Mouse (Mus musculus) forebrain, postnatal 0 days (tissue): ENCODE measurements at regions not wholly inside any gene's neighbourhood (a gene's known extent, or its start where the extent isn't known, plus 50 kb on each side); places are given as distances from the start of the nearest gene placed in this dataset.
"Not testable (repeated sequence)": the region's sequence is repeated elsewhere in the genome, so short reads cannot be mapped to it uniquely, and the experiment has no call there.

Experiments used
- ATAC-seq: fragments of 200-750 bp; cut with Nextera tagmentation; 2 replicates; pipeline ENCODE4 v1.8.0; 2017; ENCODE audit warnings: mild to moderate bottlenecking, moderate library complexity
- DNase-seq: peaks from one replicate; pipeline ENCODE4 v3.0.0-alpha.2; 2015
- H3K27ac ChIP-seq: fragments of 300-500 bp; sonication (generic); 2 replicates; pipeline ENCODE4 v1.5.1; 2014; ENCODE audit warnings: low read depth, mild to moderate bottlenecking, antibody characterized with exemption, low read length, moderate library complexity, mixed read lengths
- H3K27me3 ChIP-seq: fragments of 300-500 bp; sonication (generic); 2 replicates; pipeline ENCODE4 v1.6.1; 2014; ENCODE audit warnings: mild to moderate bottlenecking, low read length, mixed read lengths; ENCODE audit not compliant: insufficient read depth
- H3K36me3 ChIP-seq: fragments of 300-500 bp; sonication (generic); 2 replicates; pipeline ENCODE4 v1.6.1; 2014; ENCODE audit warnings: mild to moderate bottlenecking, moderate library complexity; ENCODE audit not compliant: insufficient read depth
- H3K4me1 ChIP-seq: fragments of 300-500 bp; sonication (generic); 2 replicates; pipeline ENCODE4 v1.6.1; 2014; ENCODE audit warnings: antibody characterized with exemption; ENCODE audit not compliant: insufficient read depth
- H3K4me2 ChIP-seq: fragments of 300-500 bp; sonication (generic); 2 replicates; pipeline ENCODE4 v1.6.1; 2014; ENCODE audit warnings: low read depth, mild to moderate bottlenecking, moderate library complexity
- H3K4me3 ChIP-seq: fragments of 300-500 bp; sonication (generic); 2 replicates; pipeline ENCODE4 v1.5.1; 2014; ENCODE audit warnings: low read depth, low read length, mixed read lengths
- H3K9ac ChIP-seq: fragments of 300-500 bp; sonication (generic); 2 replicates; pipeline ENCODE4 v1.6.1; 2014; ENCODE audit warnings: mild to moderate bottlenecking
- H3K9me3 ChIP-seq: fragments of 300-500 bp; sonication (generic); 2 replicates; pipeline ENCODE4 v1.6.1; 2016; ENCODE audit warnings: low read length
- CTCF ChIP-seq: sonication (generic); IDR thresholded peaks from 2 replicates; pipeline ENCODE4 v1.5.1; 2016; ENCODE audit warnings: antibody characterized with exemption, control low read depth, low read depth
- WGBS: fragments of 180-500 bp; shearing (Covaris S2); extraction: QIAGEN DNeasy Blood & Tissue Kit; methylation state at CpG from one replicate; pipeline ENCODE4 v1.1.7; 2014; 5-methylcytosine and 5-hydroxymethylcytosine counted together

DNA sequence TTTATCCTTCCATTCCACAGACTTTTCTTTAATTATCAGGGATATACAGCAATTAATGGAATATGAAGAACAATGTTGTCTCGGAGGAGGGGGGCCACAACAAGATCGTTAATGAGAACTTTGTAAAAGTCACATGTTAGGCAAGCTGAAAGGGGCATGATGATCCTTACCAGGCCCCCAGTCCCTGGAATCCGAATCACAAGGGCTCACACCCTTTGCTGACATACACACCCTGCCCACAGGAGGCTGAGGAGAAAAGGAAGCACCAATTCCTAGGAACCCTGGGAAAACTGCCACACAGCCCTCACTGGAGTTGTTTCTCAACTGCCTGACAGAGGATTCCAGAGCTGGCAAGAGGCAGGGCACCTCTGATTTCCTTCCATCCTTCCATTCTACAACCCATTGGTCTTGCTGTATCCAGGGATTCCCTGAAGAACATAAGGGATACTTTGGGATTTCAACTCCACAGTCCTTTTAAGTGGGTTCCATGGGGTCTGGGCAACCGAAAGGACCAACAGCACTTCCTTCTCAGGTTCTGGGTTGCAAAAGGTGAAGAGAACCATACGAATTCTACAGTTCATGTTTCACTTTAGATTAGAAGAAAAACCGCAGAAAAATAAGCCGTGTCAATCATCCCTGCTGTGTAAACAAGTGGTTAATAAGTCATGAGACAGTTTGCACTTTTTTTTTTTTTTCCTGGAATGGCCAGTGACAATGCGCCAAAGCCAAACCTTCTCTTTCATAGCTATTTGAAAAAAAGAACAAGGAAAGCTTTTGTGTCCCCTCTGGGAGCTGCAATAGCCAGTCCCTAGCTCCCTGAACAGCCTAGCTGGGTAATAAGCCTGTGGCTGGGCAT lies 112.2 kb downstream of the Apob start:
- H3K9ac ChIP-seq = no peak overlapping the region
- 0 out of 2 replicates have a peak, but pooled peaks cover 7% of the 10 kb centered on the region for H3K9me3 ChIP-seq
- WGBS = 51% methylated on average over 8 of the region's 8 CpGs
- DNase-seq (no peak), ATAC-seq (no peak)
- H3K4me3 ChIP-seq = no peak overlapping the region
- TF ChIP-seq CTCF = no peak
- no peak overlapping the region for H3K4me2 ChIP-seq
- no peaks in the 10 kb centered on the region for H3K36me3 ChIP-seq
- no peak overlapping the region for H3K27ac ChIP-seq
- no peaks in the 10 kb centered on the region for H3K27me3 ChIP-seq
- H3K4me1 ChIP-seq = no peaks in the 10 kb centered on the region

DNA sequence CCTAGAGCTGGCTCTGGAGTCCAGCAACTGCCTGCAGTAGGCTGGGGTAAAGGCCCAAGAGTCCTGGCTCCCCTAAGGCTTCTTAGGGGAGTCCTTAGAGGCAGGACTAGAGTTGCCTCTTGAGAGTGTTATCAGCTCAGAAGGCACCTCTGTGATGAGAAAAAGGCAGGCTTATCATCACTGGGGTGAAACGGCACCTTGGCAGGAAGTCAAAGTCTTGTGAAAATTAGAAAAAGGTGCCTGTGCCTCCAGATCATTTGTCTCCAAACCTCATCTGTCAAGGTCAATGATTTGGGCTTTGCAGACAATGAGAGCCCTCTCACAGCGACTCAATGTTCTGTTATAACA lies 112.8 kb downstream of the Apob start:
- H3K27ac ChIP-seq = no peak overlapping the region
- ATAC-seq (no peak), DNase-seq (no peak)
- H3K36me3 ChIP-seq = no peaks in the 10 kb centered on the region
- H3K9me3 ChIP-seq = 0 out of 2 replicates have a peak, but pooled peaks cover 7% of the 10 kb centered on the region
- no peak overlapping the region for H3K4me3 ChIP-seq
- 62% methylated on average over 2 of the region's 2 CpGs for WGBS
- TF ChIP-seq CTCF = no peak
- H3K9ac ChIP-seq = no peak overlapping the region
- no peaks in the 10 kb centered on the region for H3K27me3 ChIP-seq
- H3K4me2 ChIP-seq = no peak overlapping the region
- H3K4me1 ChIP-seq = no peaks in the 10 kb centered on the region

DNA sequence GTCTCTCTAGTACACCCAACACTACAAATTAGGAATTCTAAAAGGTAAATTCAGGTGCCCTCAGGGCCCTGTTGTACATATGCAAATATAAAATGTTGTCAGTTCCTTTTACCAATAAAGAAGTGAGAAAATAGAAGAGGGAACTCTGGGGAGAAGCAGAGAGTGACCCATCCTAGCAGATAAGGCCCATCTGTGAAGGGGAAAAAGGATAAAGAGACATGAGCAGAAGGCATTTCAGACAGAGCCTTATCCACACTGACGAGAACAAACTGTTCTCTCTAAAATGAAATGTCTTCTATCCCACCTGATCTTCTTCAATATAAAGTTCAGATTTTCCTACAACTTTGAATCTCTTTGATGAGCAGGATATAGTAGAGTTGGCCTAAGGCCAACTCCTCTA lies 114.5 kb upstream of the Ldah start:
- Histone ChIP-seq H3K9ac (no peak overlapping the region), H3K4me1 (no peaks in the 10 kb centered on the region), H3K27ac (no peak overlapping the region), H3K36me3 (no peaks in the 10 kb centered on the region), H3K4me3 (no peak overlapping the region), H3K27me3 (no peaks in the 10 kb centered on the region), H3K4me2 (no peak overlapping the region), H3K9me3 (0 out of 2 replicates have a peak, but pooled peaks cover 7% of the 10 kb centered on the region)
- WGBS = 95% methylated on average over 1 of the region's 1 CpGs
- DNase-seq = no peak
- no peak for ATAC-seq
- TF ChIP-seq CTCF = no peak

DNA sequence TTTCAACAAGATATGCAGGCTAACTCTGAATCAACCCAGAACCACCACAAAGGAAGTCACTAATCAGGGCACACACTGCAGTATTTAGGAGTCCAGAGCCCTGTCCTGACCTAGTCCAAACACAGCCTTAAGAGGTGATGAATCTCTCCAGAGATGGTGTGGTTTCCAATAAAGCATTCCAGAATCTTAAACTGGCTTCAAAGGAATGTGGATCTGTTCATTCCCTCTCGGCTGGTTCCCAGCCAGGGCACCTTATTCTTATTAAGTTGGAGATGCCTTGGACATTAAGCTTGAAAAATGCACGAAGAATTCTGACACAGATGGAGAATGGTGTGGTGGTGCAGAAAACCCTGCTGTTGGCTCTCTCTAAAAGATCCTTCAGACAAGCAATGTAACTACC lies 112.0 kb upstream of the Ldah start:
- H3K4me1 ChIP-seq = no peaks in the 10 kb centered on the region
- H3K27me3 ChIP-seq = no peaks in the 10 kb centered on the region
- ATAC-seq (no peak), DNase-seq (no peak)
- WGBS = 69% methylated on average over 2 of the region's 2 CpGs
- H3K9ac ChIP-seq = no peak overlapping the region
- no peak overlapping the region for H3K27ac ChIP-seq
- 0 out of 2 replicates have a peak, but pooled peaks cover 7% of the 10 kb centered on the region for H3K9me3 ChIP-seq
- H3K4me3 ChIP-seq = no peak overlapping the region
- TF ChIP-seq CTCF = no peak
- H3K36me3 ChIP-seq = no peaks in the 10 kb centered on the region
- no peak overlapping the region for H3K4me2 ChIP-seq

DNA sequence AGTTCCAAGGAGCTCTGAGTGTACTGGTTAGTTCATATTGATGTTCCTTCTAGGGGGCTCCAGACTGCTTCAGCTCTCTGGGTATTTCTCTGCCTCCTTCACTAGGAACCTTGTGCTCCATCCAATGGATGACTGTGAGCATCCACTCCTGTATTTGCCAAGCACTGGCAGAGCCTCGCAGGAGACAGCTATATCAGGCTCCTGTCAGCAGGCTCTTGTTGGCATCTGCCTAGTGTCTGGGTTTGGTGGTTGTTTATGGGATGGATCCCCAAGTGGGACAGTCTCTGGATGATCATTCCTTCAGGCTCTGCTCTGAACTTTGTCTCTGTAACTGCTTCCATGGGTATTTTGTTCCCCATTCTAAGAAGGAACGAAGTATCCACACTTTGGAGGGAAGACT lies 109.5 kb upstream of the Ldah start:
- not testable (repeated sequence) for H3K36me3 ChIP-seq, ATAC-seq, H3K4me1 ChIP-seq, H3K9me3 ChIP-seq, H3K9ac ChIP-seq, H3K4me2 ChIP-seq, DNase-seq, H3K27me3 ChIP-seq, H3K4me3 ChIP-seq, H3K27ac ChIP-seq
- WGBS = 78% methylated on average over 2 of the region's 2 CpGs

DNA sequence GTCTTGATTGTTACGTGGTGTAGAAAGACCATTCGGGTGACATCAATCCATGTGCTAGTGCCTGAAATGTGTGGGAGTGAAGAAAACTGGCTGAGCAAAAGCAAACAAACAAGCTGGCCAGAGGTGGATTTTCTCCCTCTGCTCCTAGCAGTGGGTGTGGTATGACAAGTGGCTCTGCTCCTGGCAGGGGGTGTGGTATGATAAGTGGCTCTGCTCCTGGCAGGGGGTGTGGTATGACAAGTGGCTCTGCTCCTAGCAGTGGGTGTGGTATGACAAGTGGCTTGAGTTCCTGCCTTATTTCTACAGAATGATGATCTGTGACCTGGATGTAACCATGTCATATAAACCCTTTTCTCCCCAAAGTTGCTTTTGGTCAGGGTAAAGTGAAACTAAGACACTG lies 108.8 kb upstream of the Ldah start:
- H3K36me3 ChIP-seq = no peaks in the 10 kb centered on the region
- ATAC-seq = no peak
- H3K9ac ChIP-seq = no peak overlapping the region
- DNase-seq = no peak
- TF ChIP-seq CTCF = no peak
- H3K27me3 ChIP-seq = no peaks in the 10 kb centered on the region
- no peak overlapping the region for H3K4me3 ChIP-seq
- H3K4me2 ChIP-seq = no peak overlapping the region
- H3K27ac ChIP-seq = no peak overlapping the region
- WGBS = 92% methylated on average over 2 of the region's 2 CpGs
- H3K9me3 ChIP-seq = no peaks in the 10 kb centered on the region
- no peaks in the 10 kb centered on the region for H3K4me1 ChIP-seq

DNA sequence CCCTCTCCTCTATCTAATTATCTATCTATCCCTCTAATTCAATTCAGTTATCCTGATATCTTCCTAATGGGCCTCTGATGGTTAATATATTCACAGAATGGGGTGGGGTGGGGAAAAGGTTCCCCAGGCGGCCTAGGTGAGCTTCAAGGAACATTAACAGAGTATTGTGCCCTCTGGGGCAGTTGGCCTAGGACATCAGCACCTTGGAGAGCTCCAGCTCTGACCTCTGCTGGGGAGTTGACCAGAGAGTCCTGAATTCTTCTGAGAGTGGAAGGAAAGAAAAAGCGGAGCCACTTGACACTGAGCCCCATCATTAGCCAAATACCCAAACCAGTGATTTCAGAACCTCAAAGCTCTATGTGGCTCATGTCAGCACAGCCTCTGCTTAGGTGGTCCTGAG lies 108.1 kb upstream of the Ldah start:
- ATAC-seq (no peak), DNase-seq (no peak)
- Histone ChIP-seq H3K4me2 (no peak overlapping the region), H3K36me3 (no peaks in the 10 kb centered on the region), H3K4me3 (no peak overlapping the region), H3K9me3 (no peaks in the 10 kb centered on the region), H3K9ac (no peak overlapping the region), H3K4me1 (no peaks in the 10 kb centered on the region), H3K27ac (no peak overlapping the region), H3K27me3 (no peaks in the 10 kb centered on the region)
- WGBS = 35% methylated on average over 2 of the region's 2 CpGs
- no peak for TF ChIP-seq CTCF
